Mouse (Mus musculus) neural tube, embryonic 13.5 days (tissue): ENCODE results near the gene Lipc. TPM values are rescaled to one million over a fixed set of nuclear protein-coding genes. Genes with fewer than 3 reads are reported as not detected.

ENCODE experiments used
- ATAC-seq: fragments of 200-750 bp; cut with Nextera tagmentation; 2 replicates; pipeline ENCODE4 v1.8.0; 2017; ENCODE audit warnings: low read depth, mild to moderate bottlenecking, moderate TSS enrichment, moderate library complexity
- H3K27ac ChIP-seq: fragments of 300-500 bp; sonication (generic); replicated peaks from 2 replicates; pipeline ENCODE4 v1.5.1; 2015; ENCODE audit warnings: moderate library complexity, mild to moderate bottlenecking, inconsistent platforms
- H3K27me3 ChIP-seq: fragments of 300-500 bp; sonication (generic); 2 replicates; pipeline ENCODE4 v1.6.1; 2015; ENCODE audit warnings: mild to moderate bottlenecking, inconsistent platforms
- H3K36me3 ChIP-seq: fragments of 300-500 bp; sonication (generic); 2 replicates; pipeline ENCODE4 v1.6.1; 2015; ENCODE audit warnings: mild to moderate bottlenecking, inconsistent platforms
- H3K4me1 ChIP-seq: fragments of 300-500 bp; sonication (generic); replicated peaks from 2 replicates; pipeline ENCODE4 v1.6.1; 2015; ENCODE audit warnings: inconsistent platforms
- H3K4me2 ChIP-seq: fragments of 300-500 bp; sonication (generic); 2 replicates; pipeline ENCODE4 v1.6.1; 2015; ENCODE audit warnings: inconsistent platforms, mild to moderate bottlenecking, moderate library complexity
- H3K4me3 ChIP-seq: fragments of 300-500 bp; sonication (generic); 2 replicates; pipeline ENCODE4 v1.5.1; 2015; ENCODE audit warnings: mild to moderate bottlenecking, inconsistent platforms
- H3K9ac ChIP-seq: fragments of 300-500 bp; sonication (generic); 2 replicates; pipeline ENCODE4 v1.6.1; 2015; ENCODE audit warnings: moderate library complexity, mild to moderate bottlenecking, inconsistent platforms
- H3K9me3 ChIP-seq: fragments of 300-500 bp; sonication (generic); 2 replicates; pipeline ENCODE4 v1.6.1; 2016; ENCODE audit warnings: inconsistent platforms
- WGBS: fragments of 180-500 bp; shearing (Covaris S2); methylation state at CpG from one replicate; pipeline ENCODE4 v1.1.7; 2015; 5-methylcytosine and 5-hydroxymethylcytosine counted together
- polyA plus RNA-seq: library from polyadenylated mRNA; unstranded; fragments of >200 nt; fragmentation: Nextera tagmentation; extraction: Ambion mirVana; gene quantifications from 2 replicates; pipeline ENCODE4 v1.2.1, GENCODE M21; 2015

Lipc gene
- polyA plus RNA-seq, 1 experiment from 2014 or later: 0.36 TPM

- H3K27ac ChIP-seq: peak overlapping the region; percentile 23; the same call in 1 of the 2 replicates
- no peak overlapping the region for H3K4me2 ChIP-seq
- no peak for ATAC-seq
- no peaks in the 10 kb centered on the region for H3K9me3 ChIP-seq
- H3K9ac ChIP-seq: no peak overlapping the region
- H3K4me1 ChIP-seq: peaks cover 17% of the 10 kb centered on the region; the same call in 1 of the 2 replicates
- H3K27me3 ChIP-seq: no peaks in the 10 kb centered on the region
- H3K36me3 ChIP-seq: no peaks in the 10 kb centered on the region
- H3K4me3 ChIP-seq: no peak overlapping the region
- WGBS: 63% methylated on average over 10 of the region's 10 CpGs
Observed at GRCm38 (mm10) chr9:70848135-70848770, 103.8 kb downstream of the Lipc start.

GRCm38 (mm10) chr9:70847627-70848051 is 104.4 kb downstream of the Lipc start:
- Histone ChIP-seq H3K4me2 (peak overlapping the region; percentile 16; the same call in 1 of the 2 replicates), H3K27me3 (no peaks in the 10 kb centered on the region), H3K27ac (peak overlapping the region; percentile 23; the same call in 1 of the 2 replicates)

GRCm38 (mm10) chr9:70843270-70843669 is 108.8 kb downstream of the Lipc start:
- Histone ChIP-seq H3K9ac (no peak overlapping the region), H3K9me3 (no peaks in the 10 kb centered on the region), H3K4me3 (no peak overlapping the region), H3K27ac (no peak overlapping the region), H3K4me2 (no peak overlapping the region), H3K27me3 (no peaks in the 10 kb centered on the region), H3K4me1 (peaks cover 12% of the 10 kb centered on the region), H3K36me3 (no peaks in the 10 kb centered on the region)
- WGBS: 89% methylated on average over 4 of the region's 4 CpGs
- no peak for ATAC-seq

More at GRCm38 (mm10) chr9:70847627-70848051, 104.4 kb downstream of the Lipc start:
- 40% methylated on average over 8 of the region's 8 CpGs for WGBS
- H3K9me3 ChIP-seq: no peaks in the 10 kb centered on the region
- 0 out of 2 replicates have a peak overlapping the region, but pooled peaks have one; percentile 3 for H3K9ac ChIP-seq
- H3K4me1 ChIP-seq: peaks cover 17% of the 10 kb centered on the region; the same call in 1 of the 2 replicates
- H3K4me3 ChIP-seq: no peak overlapping the region
- H3K36me3 ChIP-seq: no peaks in the 10 kb centered on the region
- ATAC-seq: no peak

GRCm38 (mm10) chr9:70842300-70842941 is 109.6 kb downstream of the Lipc start:
- Histone ChIP-seq H3K9me3 (no peaks in the 10 kb centered on the region), H3K27ac (no peak overlapping the region), H3K9ac (no peak overlapping the region), H3K4me3 (no peak overlapping the region), H3K36me3 (no peaks in the 10 kb centered on the region), H3K27me3 (no peaks in the 10 kb centered on the region), H3K4me1 (peaks cover 6% of the 10 kb centered on the region; the same call in 1 of the 2 replicates), H3K4me2 (no peak overlapping the region)
- WGBS: 90% methylated on average over 5 of the region's 6 CpGs
- ATAC-seq: no peak

- Histone ChIP-seq H3K27ac (no peak overlapping the region), H3K27me3 (no peaks in the 10 kb centered on the region), H3K36me3 (no peaks in the 10 kb centered on the region), H3K4me2 (no peak overlapping the region), H3K9me3 (no peaks in the 10 kb centered on the region), H3K4me3 (no peak overlapping the region), H3K9ac (no peak overlapping the region), H3K4me1 (peaks cover 5% of the 10 kb centered on the region; the same call in 1 of the 2 replicates)
- no peak for ATAC-seq
- 85% methylated on average over 8 of the region's 8 CpGs for WGBS
Observed at GRCm38 (mm10) chr9:70841426-70842215, 110.4 kb downstream of the Lipc start.

- no peak overlapping the region for H3K4me3 ChIP-seq
- no peaks in the 10 kb centered on the region for H3K27me3 ChIP-seq
- H3K36me3 ChIP-seq: no peaks in the 10 kb centered on the region
- peaks cover 5% of the 10 kb centered on the region; the same call in 1 of the 2 replicates for H3K4me1 ChIP-seq
- H3K9me3 ChIP-seq: no peaks in the 10 kb centered on the region
- H3K4me2 ChIP-seq: no peak overlapping the region
- WGBS: 52% methylated on average over 6 of the region's 6 CpGs
- ATAC-seq: no peak
- H3K9ac ChIP-seq: no peak overlapping the region
- peak overlapping the region; percentile 47 for H3K27ac ChIP-seq
Observed at GRCm38 (mm10) chr9:70840861-70841341, 111.1 kb downstream of the Lipc start.

- 83% methylated on average over 10 of the region's 10 CpGs for WGBS
- Histone ChIP-seq H3K4me3 (no peak overlapping the region), H3K36me3 (no peaks in the 10 kb centered on the region), H3K4me1 (peaks cover 13% of the 10 kb centered on the region), H3K27ac (no peak overlapping the region), H3K9ac (no peak overlapping the region), H3K27me3 (no peaks in the 10 kb centered on the region), H3K9me3 (no peaks in the 10 kb centered on the region), H3K4me2 (no peak overlapping the region)
- ATAC-seq: no peak
Observed at GRCm38 (mm10) chr9:70838132-70838911, 113.7 kb downstream of the Lipc start.

GRCm38 (mm10) chr9:70834730-70835154 is 117.3 kb downstream of the Lipc start:
- H3K27ac ChIP-seq: no peak overlapping the region
- H3K36me3 ChIP-seq: no peaks in the 10 kb centered on the region
- H3K9ac ChIP-seq: no peak overlapping the region
- no peaks in the 10 kb centered on the region for H3K9me3 ChIP-seq
- WGBS: 49% methylated on average over 4 of the region's 4 CpGs
- no peak for ATAC-seq
- no peak overlapping the region for H3K4me2 ChIP-seq
- H3K27me3 ChIP-seq: no peaks in the 10 kb centered on the region
- H3K4me1 ChIP-seq: peaks cover 7% of the 10 kb centered on the region
- no peak overlapping the region for H3K4me3 ChIP-seq

- 96% methylated on average over 3 of the region's 3 CpGs for WGBS
- ATAC-seq: no peak
- Histone ChIP-seq H3K9me3 (no peaks in the 10 kb centered on the region), H3K27ac (no peak overlapping the region), H3K36me3 (no peaks in the 10 kb centered on the region), H3K9ac (no peak overlapping the region), H3K4me1 (peaks cover 7% of the 10 kb centered on the region), H3K4me2 (no peak overlapping the region), H3K4me3 (no peak overlapping the region), H3K27me3 (no peaks in the 10 kb centered on the region)
Observed at GRCm38 (mm10) chr9:70834217-70834616, 117.8 kb downstream of the Lipc start.

- WGBS: 93% methylated on average over 6 of the region's 6 CpGs
- Histone ChIP-seq H3K36me3 (no peaks in the 10 kb centered on the region), H3K4me1 (peaks cover 7% of the 10 kb centered on the region), H3K4me3 (no peak overlapping the region), H3K9ac (no peak overlapping the region), H3K27me3 (no peaks in the 10 kb centered on the region), H3K27ac (no peak overlapping the region), H3K9me3 (no peaks in the 10 kb centered on the region), H3K4me2 (no peak overlapping the region)
- no peak for ATAC-seq
Observed at GRCm38 (mm10) chr9:70833111-70833908, 118.7 kb downstream of the Lipc start.

GRCm38 (mm10) chr9:70832231-70832630 is 119.8 kb downstream of the Lipc start:
- Histone ChIP-seq H3K27me3 (no peaks in the 10 kb centered on the region), H3K4me1 (peaks cover 7% of the 10 kb centered on the region), H3K9ac (no peak overlapping the region), H3K4me3 (no peak overlapping the region), H3K4me2 (no peak overlapping the region), H3K36me3 (no peaks in the 10 kb centered on the region), H3K9me3 (no peaks in the 10 kb centered on the region), H3K27ac (no peak overlapping the region)
- WGBS: 73% methylated on average over 7 of the region's 7 CpGs
- no peak for ATAC-seq
